Mouse (Mus musculus): ENCODE measurements around the gene Spin1. TPM values are rescaled to one million over a fixed set of nuclear protein-coding genes. Genes with fewer than 3 reads are reported as not detected.
"Not testable (repeated sequence)": the region's sequence is repeated elsewhere in the genome, so short reads cannot be mapped to it uniquely, and the experiment has no call there.

Gene Spin1
- total RNA-seq, 2 experiments from 2014 or later: 165 to 172 TPM

GRCm38 (mm10) chr13:51095196-51095715 is 5.4 kb upstream of the Spin1 start:
- DNase-seq: no peak

- no peak for DNase-seq
Measured at GRCm38 (mm10) chr13:51096644-51097043, 4.0 kb upstream of the Spin1 start.

- peak in 1 of 2 experiments; percentile 15 for DNase-seq
Measured at GRCm38 (mm10) chr13:51099560-51100232, 984 bp upstream of the Spin1 start.

- peak; percentile 58 to 62 for DNase-seq
Measured at GRCm38 (mm10) chr13:51101016-51101776, 516 bp downstream of the Spin1 start.

- DNase-seq: no peak
Measured at GRCm38 (mm10) chr13:51101777-51102132, 1.1 kb downstream of the Spin1 start.

GRCm38 (mm10) chr13:51103111-51103725 is 2.5 kb downstream of the Spin1 start:
- DNase-seq: no peak

- DNase-seq: no peak
Measured at GRCm38 (mm10) chr13:51103861-51104650, 3.4 kb downstream of the Spin1 start.

GRCm38 (mm10) chr13:51105861-51106655 is 5.4 kb downstream of the Spin1 start:
- no peak for DNase-seq

- no peak for DNase-seq
Measured at GRCm38 (mm10) chr13:51106816-51107215, 6.1 kb downstream of the Spin1 start.

- DNase-seq: no peak
Measured at GRCm38 (mm10) chr13:51109517-51109916, 8.8 kb downstream of the Spin1 start.

GRCm38 (mm10) chr13:51114398-51114797 is 13.7 kb downstream of the Spin1 start:
- DNase-seq: not testable (repeated sequence)

GRCm38 (mm10) chr13:51115762-51116161 is 15.1 kb downstream of the Spin1 start:
- no peak for DNase-seq

- no peak for DNase-seq
Measured at GRCm38 (mm10) chr13:51120734-51121133, 20.1 kb downstream of the Spin1 start.

GRCm38 (mm10) chr13:51121966-51122365 is 21.3 kb downstream of the Spin1 start:
- DNase-seq: no peak

- DNase-seq: no peak
Measured at GRCm38 (mm10) chr13:51122771-51123170, 22.1 kb downstream of the Spin1 start.

GRCm38 (mm10) chr13:51125357-51125756 is 24.7 kb downstream of the Spin1 start:
- DNase-seq: no peak

GRCm38 (mm10) chr13:51127906-51128305 is 27.2 kb downstream of the Spin1 start:
- no peak for DNase-seq

GRCm38 (mm10) chr13:51128417-51128816 is 27.7 kb downstream of the Spin1 start:
- no peak for DNase-seq

GRCm38 (mm10) chr13:51131179-51131578 is 30.5 kb downstream of the Spin1 start:
- DNase-seq: no peak

GRCm38 (mm10) chr13:51136315-51136714 is 35.6 kb downstream of the Spin1 start:
- no peak for DNase-seq

- DNase-seq: no peak
Measured at GRCm38 (mm10) chr13:51136996-51137701, 36.5 kb downstream of the Spin1 start.

Data from layer of hippocampus, postnatal 36 days (tissue).